Mouse (Mus musculus) E14TG2a.4 (cell line): ENCODE results near the gene Elavl4.

ENCODE experiments used
- H3K27me3 ChIP-seq: 2 replicates; pipeline ENCODE4 v1.6.1; 2014; ENCODE audit warnings: low read length, control low read depth; ENCODE audit not compliant: insufficient read depth
- H3K36me3 ChIP-seq: 2 replicates; pipeline ENCODE4 v1.6.1; 2014; ENCODE audit warnings: low read length, control low read depth; ENCODE audit not compliant: insufficient read depth
- H3K4me1 ChIP-seq: replicated peaks from 2 replicates; pipeline ENCODE4 v1.6.1; 2014; ENCODE audit warnings: low read depth, low read length, control low read depth
- H3K4me3 ChIP-seq: replicated peaks from 2 replicates; pipeline ENCODE4 v1.5.1; 2014; ENCODE audit warnings: mild to moderate bottlenecking, low read length
- H3K9me3 ChIP-seq: 2 replicates; pipeline ENCODE4 v1.6.1; 2014; ENCODE audit warnings: low read length, control low read depth
- CTCF ChIP-seq: conservative IDR thresholded peaks from 2 replicates; pipeline ENCODE4 v1.5.1; 2014; ENCODE audit warnings: low read length
- NANOG ChIP-seq: IDR thresholded peaks from 2 replicates; pipeline ENCODE4 v1.6.1; 2014; ENCODE audit warnings: borderline replicate concordance, low read length, mixed read lengths
- POU5F1 ChIP-seq: IDR thresholded peaks from 2 replicates; pipeline ENCODE4 v1.6.1; 2014; ENCODE audit warnings: low read length, borderline replicate concordance

Gene Elavl4

GRCm38 (mm10) chr4:110165217-110165616, 186.5 kb downstream of the Elavl4 start:
- Histone ChIP-seq H3K4me1 (no peaks in the 10 kb centered on the region), H3K4me3 (no peak overlapping the region), H3K27me3 (no peaks in the 10 kb centered on the region; the same call in 1 of the 2 replicates), H3K9me3 (no peaks in the 10 kb centered on the region), H3K36me3 (no peaks in the 10 kb centered on the region)
- TF ChIP-seq NANOG (no peak), CTCF (no peak), POU5F1 (no peak)

GRCm38 (mm10) chr4:110161600-110161999, 190.1 kb downstream of the Elavl4 start:
- no peaks in the 10 kb centered on the region for H3K36me3 ChIP-seq
- H3K9me3 ChIP-seq, result no peaks in the 10 kb centered on the region
- no peaks in the 10 kb centered on the region; the same call in 1 of the 2 replicates for H3K27me3 ChIP-seq
- H3K4me3 ChIP-seq, result no peak overlapping the region
- no peaks in the 10 kb centered on the region for H3K4me1 ChIP-seq
- TF ChIP-seq NANOG (no peak), CTCF (no peak), POU5F1 (no peak)

- H3K36me3 ChIP-seq, result no peaks in the 10 kb centered on the region
- peaks cover 6% of the 10 kb centered on the region for H3K4me1 ChIP-seq
- no peak for TF ChIP-seq CTCF
- TF ChIP-seq NANOG, result no peak
- TF ChIP-seq POU5F1, result no peak
- H3K4me3 ChIP-seq, result no peak overlapping the region
- H3K9me3 ChIP-seq, result no peaks in the 10 kb centered on the region
- H3K27me3 ChIP-seq, result no peaks in the 10 kb centered on the region
Measured at GRCm38 (mm10) chr4:110157515-110158159, 194.1 kb downstream of the Elavl4 start.

- H3K27me3 ChIP-seq, result no peaks in the 10 kb centered on the region
- H3K9me3 ChIP-seq, result no peaks in the 10 kb centered on the region
- H3K4me1 ChIP-seq, result peaks cover 16% of the 10 kb centered on the region
- H3K4me3 ChIP-seq, result no peak overlapping the region
- TF ChIP-seq POU5F1 (no peak), CTCF (no peak), NANOG (no peak)
- no peaks in the 10 kb centered on the region for H3K36me3 ChIP-seq
Measured at GRCm38 (mm10) chr4:110155954-110156353, 195.8 kb downstream of the Elavl4 start.
